Mouse (Mus musculus): ENCODE results near the gene Esrrg. TPM values are rescaled to one million over a fixed set of nuclear protein-coding genes. Genes with fewer than 3 reads are reported as not detected.

The Esrrg gene
- polyA plus RNA-seq, 1 experiment from 2014 or later, result 28.9 TPM

DNA sequence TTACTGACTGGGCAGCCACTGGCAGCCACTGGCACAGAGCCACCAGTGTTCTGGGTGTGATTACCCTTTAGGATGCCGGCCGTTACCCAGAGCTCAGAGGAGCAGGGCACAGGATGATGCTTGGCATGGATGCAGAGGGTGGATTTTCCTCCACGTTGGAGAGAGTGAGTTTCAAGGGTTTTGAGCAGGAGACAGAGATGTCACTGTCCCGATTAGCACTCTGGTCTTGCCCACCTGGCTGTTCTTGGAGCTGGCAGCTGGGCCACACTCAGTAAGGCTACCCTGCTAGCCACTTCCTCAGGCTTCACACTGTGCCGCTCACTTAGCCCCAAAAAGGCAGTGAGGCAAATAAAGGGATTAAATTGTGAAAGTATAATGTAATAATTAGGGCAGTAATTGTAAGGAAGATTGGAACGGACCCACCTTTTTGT is 438.1 kb downstream of the Esrrg start:
- 69% methylated on average over 6 of the region's 6 CpGs for WGBS
- ATAC-seq (ENCODE audit: low read depth), result no peak

DNA sequence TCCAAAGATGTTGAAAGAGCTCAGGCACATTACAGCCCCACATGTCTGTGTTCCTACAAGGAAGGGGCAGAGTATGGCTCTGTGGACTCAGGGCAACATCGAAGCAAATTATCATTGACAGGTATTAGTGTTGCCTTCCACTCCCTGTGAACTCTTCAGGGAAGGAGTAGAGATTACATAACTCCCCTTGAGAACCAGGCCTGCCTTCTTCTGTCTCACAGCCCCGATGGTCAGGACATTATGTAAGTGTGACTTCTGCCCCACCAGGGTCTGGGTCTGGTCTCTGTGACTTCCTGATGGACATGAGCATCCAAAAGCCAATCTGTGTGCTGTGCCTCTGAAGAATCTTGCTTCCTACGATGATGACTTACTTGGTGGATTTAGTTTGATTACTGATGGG is 438.6 kb downstream of the Esrrg start:
- 0 out of 2 replicates have a peak, but pooled peaks cover 1% of the 10 kb centered on the region for H3K4me1 ChIP-seq (replicated peaks)
- no peak overlapping the region for H3K27ac ChIP-seq (replicated peaks)
- 0 out of 2 replicates have a peak, but pooled peaks cover 5% of the 10 kb centered on the region for H3K9me3 ChIP-seq
- H3K4me2 ChIP-seq, result no peak overlapping the region
- 90% methylated on average over 3 of the region's 3 CpGs for WGBS
- H3K4me3 ChIP-seq, result no peak overlapping the region
- no peak overlapping the region for H3K9ac ChIP-seq
- no peak for ATAC-seq (ENCODE audit: low read depth)
- H3K36me3 ChIP-seq, result no peaks in the 10 kb centered on the region
- no peaks in the 10 kb centered on the region for H3K27me3 ChIP-seq

More for the DNA sequence above, 438.1 kb downstream of the Esrrg start:
- H3K4me2 ChIP-seq, result no peak overlapping the region
- no peak overlapping the region for H3K4me3 ChIP-seq
- 0 out of 2 replicates have a peak, but pooled peaks cover 3% of the 10 kb centered on the region for H3K4me1 ChIP-seq (replicated peaks)
- H3K27me3 ChIP-seq, result no peaks in the 10 kb centered on the region
- H3K9me3 ChIP-seq, result 0 out of 2 replicates have a peak, but pooled peaks cover 5% of the 10 kb centered on the region
- H3K27ac ChIP-seq (replicated peaks), result no peak overlapping the region
- no peak overlapping the region for H3K9ac ChIP-seq
- H3K36me3 ChIP-seq, result no peaks in the 10 kb centered on the region

DNA sequence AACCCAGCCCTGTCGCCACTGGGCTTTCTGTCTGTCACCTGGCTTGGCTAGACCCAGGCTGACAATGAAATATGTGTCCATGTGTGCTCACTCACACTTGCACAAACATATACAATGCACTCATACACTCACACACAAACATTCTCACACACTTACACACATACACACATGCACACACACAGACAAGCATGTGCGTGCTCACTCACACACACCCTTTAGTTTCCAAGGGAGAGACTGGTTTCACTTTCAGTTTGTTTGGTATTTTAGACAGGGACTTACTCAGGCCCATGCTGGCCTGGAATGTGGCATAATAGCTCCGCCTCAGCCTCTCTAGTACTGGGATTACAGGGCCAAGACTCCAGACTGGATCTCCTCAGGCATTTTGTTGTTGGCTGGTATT is 447.3 kb downstream of the Esrrg start:
- ATAC-seq (ENCODE audit: low read depth), result no peak
- WGBS, result 79% methylated on average over 3 of the region's 3 CpGs

DNA sequence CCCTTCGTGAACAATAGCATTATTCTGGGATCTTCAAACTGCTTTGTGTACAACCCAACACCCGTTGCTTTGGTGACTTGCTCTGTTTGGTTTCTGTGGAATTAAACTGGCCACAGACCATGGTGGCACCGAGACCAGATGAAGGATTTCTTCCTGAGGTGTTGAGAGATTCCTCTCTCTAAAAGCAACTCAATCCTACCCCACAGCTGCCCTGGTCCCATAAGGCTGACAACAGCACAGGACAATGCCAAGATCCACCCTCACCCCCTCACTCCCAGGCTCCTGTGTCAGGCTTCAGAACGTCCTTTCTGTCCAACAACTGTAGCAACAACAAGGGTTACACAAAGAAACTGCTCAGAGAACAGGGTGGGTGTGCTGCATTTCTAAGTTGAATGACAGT is 449.3 kb downstream of the Esrrg start:
- H3K36me3 ChIP-seq, result no peaks in the 10 kb centered on the region
- 60% methylated on average over 4 of the region's 4 CpGs for WGBS
- H3K9ac ChIP-seq, result no peak overlapping the region
- no peak overlapping the region for H3K4me2 ChIP-seq
- no peak overlapping the region for H3K27ac ChIP-seq (replicated peaks)
- H3K4me1 ChIP-seq (replicated peaks), result no peaks in the 10 kb centered on the region
- H3K27me3 ChIP-seq, result no peaks in the 10 kb centered on the region
- ATAC-seq (ENCODE audit: low read depth), result no peak
- H3K4me3 ChIP-seq, result no peak overlapping the region
- H3K9me3 ChIP-seq, result no peaks in the 10 kb centered on the region

More for the DNA sequence above, 447.3 kb downstream of the Esrrg start:
- H3K4me3 ChIP-seq, result no peak overlapping the region
- H3K27me3 ChIP-seq, result no peaks in the 10 kb centered on the region
- H3K9ac ChIP-seq, result no peak overlapping the region
- H3K9me3 ChIP-seq, result no peaks in the 10 kb centered on the region
- H3K4me1 ChIP-seq (replicated peaks), result no peaks in the 10 kb centered on the region
- no peaks in the 10 kb centered on the region for H3K36me3 ChIP-seq
- H3K4me2 ChIP-seq, result no peak overlapping the region
- no peak overlapping the region for H3K27ac ChIP-seq (replicated peaks)

DNA sequence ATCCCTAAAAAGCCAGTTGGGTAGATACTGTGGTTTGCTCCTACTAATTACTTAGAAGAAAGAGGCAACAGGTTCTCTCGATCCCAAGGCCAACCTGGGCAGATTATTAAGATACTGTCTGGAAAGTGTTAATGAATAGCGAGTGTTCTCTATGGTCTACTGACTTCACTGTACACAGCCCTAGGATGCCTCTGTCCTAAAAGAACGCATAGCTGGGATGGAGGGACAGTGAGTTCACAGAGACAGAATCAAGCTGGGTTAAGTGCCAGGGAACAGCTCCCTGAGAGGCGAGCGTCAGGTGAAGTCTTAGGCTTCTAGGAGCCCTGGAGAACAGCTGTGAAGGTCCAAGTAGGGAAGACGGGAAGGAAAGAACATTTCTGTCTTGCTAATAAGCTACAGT is 450.4 kb downstream of the Esrrg start:
- 83% methylated on average over 6 of the region's 6 CpGs for WGBS
- no peak for ATAC-seq (ENCODE audit: low read depth)

DNA sequence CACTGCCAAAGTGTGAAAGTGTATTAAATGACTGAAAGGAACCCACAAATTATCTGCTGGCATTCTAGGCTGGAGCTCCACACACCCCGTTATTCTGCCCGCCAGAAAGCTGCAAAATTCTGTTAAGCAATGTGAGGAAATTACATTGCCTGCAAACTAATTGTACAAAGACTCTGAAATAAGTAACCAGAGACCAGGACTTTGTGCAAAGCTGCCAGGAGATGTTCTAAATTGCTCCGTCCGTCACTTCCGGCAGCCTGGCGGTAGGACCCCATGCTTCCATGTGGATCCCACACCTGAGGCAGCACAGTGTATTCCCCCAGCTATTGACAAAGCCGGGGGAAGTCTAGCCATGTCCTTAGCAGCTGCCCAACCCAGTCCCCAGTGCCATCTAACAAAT is 451.9 kb downstream of the Esrrg start:
- Histone ChIP-seq H3K4me1 (replicated peaks) (0 out of 2 replicates have a peak, but pooled peaks cover 7% of the 10 kb centered on the region), H3K9ac (no peak overlapping the region), H3K4me3 (no peak overlapping the region), H3K27me3 (no peaks in the 10 kb centered on the region), H3K27ac (replicated peaks) (no peak overlapping the region), H3K9me3 (no peaks in the 10 kb centered on the region), H3K36me3 (no peaks in the 10 kb centered on the region), H3K4me2 (no peak overlapping the region)
- WGBS, result 74% methylated on average over 7 of the region's 7 CpGs
- ATAC-seq (ENCODE audit: low read depth), result no peak

More for the DNA sequence above, 450.4 kb downstream of the Esrrg start:
- H3K36me3 ChIP-seq, result no peaks in the 10 kb centered on the region
- H3K27me3 ChIP-seq, result no peaks in the 10 kb centered on the region
- no peak overlapping the region for H3K27ac ChIP-seq (replicated peaks)
- H3K9me3 ChIP-seq, result no peaks in the 10 kb centered on the region
- H3K9ac ChIP-seq, result no peak overlapping the region
- no peaks in the 10 kb centered on the region for H3K4me1 ChIP-seq (replicated peaks)
- no peak overlapping the region for H3K4me3 ChIP-seq
- H3K4me2 ChIP-seq, result no peak overlapping the region

DNA sequence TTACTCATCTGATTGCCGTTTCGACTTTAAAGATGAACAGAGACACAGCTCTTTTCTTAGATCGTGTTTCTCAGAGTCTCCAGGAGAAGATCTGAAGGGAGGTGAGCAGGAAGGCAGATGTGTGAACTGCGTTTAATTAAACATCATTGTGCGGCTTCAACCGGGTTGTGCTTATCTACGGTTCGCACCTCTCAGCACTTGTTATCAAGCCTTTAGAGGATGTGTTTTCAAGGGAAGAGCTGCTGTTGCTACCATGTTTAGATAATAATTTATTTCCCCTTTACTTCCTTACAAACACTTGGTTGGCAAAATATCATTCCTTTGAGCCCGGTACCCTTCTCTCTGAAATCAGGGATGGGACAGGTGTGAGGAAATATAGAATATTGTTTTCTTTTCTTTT is 460.2 kb downstream of the Esrrg start:
- H3K9me3 ChIP-seq, result no peaks in the 10 kb centered on the region
- H3K36me3 ChIP-seq, result no peaks in the 10 kb centered on the region
- H3K4me1 ChIP-seq (replicated peaks), result 0 out of 2 replicates have a peak, but pooled peaks cover 7% of the 10 kb centered on the region
- no peaks in the 10 kb centered on the region; the same call in 1 of the 2 replicates for H3K27me3 ChIP-seq
- 80% methylated on average over 9 of the region's 9 CpGs for WGBS
- no peak for ATAC-seq (ENCODE audit: low read depth)
- H3K4me3 ChIP-seq, result no peak overlapping the region
- no peak overlapping the region for H3K27ac ChIP-seq (replicated peaks)
- no peak overlapping the region for H3K4me2 ChIP-seq
- H3K9ac ChIP-seq, result no peak overlapping the region

DNA sequence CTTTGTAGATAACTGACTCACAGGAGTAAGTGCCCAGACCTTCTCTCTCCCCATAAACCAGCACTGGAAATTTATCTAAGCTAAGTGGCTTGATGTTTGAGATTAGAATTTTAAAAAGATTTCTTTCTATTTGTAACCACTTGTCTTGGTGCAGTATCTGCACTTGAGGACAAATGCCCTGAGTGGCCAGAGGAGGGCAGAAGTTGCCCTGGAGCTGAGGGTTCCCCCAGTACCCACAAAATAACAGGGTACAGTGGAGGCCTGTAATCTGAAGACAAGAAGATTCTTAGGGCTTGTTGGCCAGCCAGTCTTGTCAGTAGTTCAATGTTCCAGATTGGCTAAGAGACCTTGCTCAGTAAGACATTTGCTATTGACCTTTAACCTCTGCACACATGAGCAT is 461.3 kb downstream of the Esrrg start:
- Histone ChIP-seq H3K27ac (replicated peaks) (no peak overlapping the region), H3K27me3 (no peaks in the 10 kb centered on the region; the same call in 1 of the 2 replicates), H3K4me3 (no peak overlapping the region), H3K36me3 (no peaks in the 10 kb centered on the region), H3K9me3 (no peaks in the 10 kb centered on the region), H3K4me2 (no peak overlapping the region), H3K9ac (no peak overlapping the region), H3K4me1 (replicated peaks) (0 out of 2 replicates have a peak, but pooled peaks cover 4% of the 10 kb centered on the region)
- ATAC-seq (ENCODE audit: low read depth), result no peak

DNA sequence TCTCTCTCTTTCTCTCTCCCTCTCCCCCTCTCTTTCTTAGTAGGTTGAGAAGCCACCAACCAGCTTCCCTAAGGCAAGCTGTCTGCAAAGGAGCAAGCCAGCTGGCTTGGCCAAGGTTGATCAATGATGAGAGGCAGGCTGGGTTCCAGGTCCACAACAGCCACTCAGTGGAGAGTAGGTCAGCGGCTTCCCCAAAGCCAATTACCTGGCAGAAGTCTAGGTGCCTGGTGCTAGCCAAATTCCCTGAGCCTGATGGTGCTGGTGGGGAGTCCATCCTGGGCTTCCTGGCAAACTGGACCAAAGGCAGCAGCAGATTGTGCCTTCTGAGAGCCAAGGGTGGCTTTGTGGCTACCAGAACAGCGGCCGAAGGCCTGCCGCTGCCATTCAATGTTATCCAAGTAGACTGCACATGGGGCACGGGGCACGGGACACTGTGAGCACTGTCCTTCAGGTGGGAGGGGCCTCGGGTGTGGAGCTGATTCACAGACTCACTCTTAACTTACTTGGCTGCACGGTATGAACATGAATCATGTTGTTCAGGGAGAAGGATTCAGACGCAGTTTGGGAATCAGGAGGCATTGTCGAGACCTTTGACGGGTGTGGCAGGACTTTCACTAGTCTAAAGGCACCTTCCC is 469.1 kb downstream of the Esrrg start:
- H3K27ac ChIP-seq (replicated peaks), result no peak overlapping the region
- no peak overlapping the region for H3K4me2 ChIP-seq
- no peak overlapping the region for H3K9ac ChIP-seq
- H3K4me3 ChIP-seq, result no peak overlapping the region
- no peak for ATAC-seq (ENCODE audit: low read depth)
- WGBS, result 90% methylated on average over 11 of the region's 11 CpGs
- no peaks in the 10 kb centered on the region for H3K9me3 ChIP-seq
- H3K27me3 ChIP-seq, result no peaks in the 10 kb centered on the region
- peaks cover 11% of the 10 kb centered on the region; the same call in 1 of the 2 replicates for H3K4me1 ChIP-seq (replicated peaks)
- no peaks in the 10 kb centered on the region for H3K36me3 ChIP-seq

DNA sequence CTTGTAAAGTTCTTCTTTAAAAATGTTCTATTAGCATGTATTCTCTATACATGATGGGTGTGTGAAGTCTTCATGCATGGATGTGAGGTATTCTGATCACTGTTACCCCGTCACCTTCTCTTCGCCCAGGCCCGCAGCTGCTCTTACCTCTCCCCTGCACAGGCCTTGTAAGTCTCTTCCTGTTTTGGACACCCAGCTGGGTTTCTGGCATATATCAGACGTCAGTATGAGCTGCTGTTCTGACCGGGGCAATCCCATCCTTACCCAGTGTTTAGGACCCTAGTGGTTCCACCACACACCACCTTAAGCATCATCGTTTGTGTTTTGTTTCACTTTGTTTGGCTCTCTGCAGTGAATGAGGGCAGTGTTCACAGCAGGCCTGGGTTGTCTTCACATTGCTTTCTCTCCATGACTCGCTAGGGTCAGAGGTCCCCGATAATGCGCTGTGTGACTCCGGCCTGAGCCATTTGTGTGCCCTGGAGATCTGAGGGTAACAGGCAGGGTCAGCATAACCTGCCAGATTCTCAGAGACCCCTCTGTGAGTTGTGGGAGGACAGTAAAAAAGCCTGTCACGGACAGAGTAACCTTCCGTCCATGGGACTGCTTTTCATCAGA is 471.8 kb downstream of the Esrrg start:
- Histone ChIP-seq H3K4me2 (no peak overlapping the region), H3K4me3 (no peak overlapping the region), H3K9ac (no peak overlapping the region), H3K27ac (replicated peaks) (no peak overlapping the region), H3K36me3 (no peaks in the 10 kb centered on the region), H3K4me1 (replicated peaks) (peaks cover 18% of the 10 kb centered on the region), H3K9me3 (no peaks in the 10 kb centered on the region), H3K27me3 (no peaks in the 10 kb centered on the region)
- no peak for ATAC-seq (ENCODE audit: low read depth)
- WGBS, result 47% methylated on average over 12 of the region's 12 CpGs

DNA sequence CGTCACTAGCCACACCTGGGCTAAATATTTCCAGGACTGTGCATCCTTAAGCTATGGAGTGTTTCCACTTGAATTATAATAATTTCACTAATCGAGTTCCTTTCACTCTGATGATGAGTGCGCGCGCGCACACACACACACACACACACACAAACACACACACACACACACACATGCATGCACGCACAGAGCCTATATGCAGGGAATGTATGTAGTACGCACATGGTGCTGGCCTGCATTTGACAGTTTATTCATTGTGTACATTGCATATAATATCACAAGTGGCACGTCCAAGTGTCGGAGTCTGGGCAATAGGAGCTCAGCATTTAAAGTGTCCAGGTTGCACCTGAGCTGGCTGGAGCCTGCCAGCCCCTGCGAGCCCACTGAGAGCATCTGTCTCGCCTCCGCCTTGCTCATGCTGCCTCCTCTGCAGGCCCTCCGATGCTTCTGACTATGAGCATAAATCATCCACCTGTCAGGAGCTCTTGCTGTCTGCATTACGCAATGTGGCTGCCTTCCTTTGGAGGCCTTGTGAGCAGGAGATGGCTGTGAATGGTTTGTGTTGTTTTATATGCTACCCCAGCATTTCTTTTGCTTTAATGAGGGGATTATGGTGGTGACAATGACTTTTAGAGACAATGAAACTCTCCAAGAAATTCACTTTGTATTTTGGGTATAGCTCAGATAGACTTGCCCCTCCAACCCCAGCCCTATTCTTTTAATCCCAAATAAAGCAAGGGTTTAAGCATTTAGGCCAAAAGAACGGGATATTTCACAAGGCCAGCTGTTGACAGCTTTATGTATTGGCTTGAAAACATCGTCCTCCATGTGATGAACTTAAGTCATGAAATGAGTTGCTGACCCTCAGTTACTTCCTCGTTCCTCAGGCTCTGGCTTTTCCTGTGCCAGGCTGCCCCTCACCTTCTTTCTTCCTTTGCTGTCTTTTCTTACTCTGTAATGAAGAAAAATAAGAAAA is 474.4 kb downstream of the Esrrg start:
- H3K27ac ChIP-seq (replicated peaks), result no peak overlapping the region

More for the DNA sequence above, 474.4 kb downstream of the Esrrg start:
- Histone ChIP-seq H3K4me2 (no peak overlapping the region), H3K36me3 (no peaks in the 10 kb centered on the region), H3K4me1 (replicated peaks) (peaks cover 22% of the 10 kb centered on the region), H3K9ac (0 out of 2 replicates have a peak overlapping the region, but pooled peaks have one; percentile 34), H3K27me3 (no peaks in the 10 kb centered on the region), H3K9me3 (no peaks in the 10 kb centered on the region), H3K4me3 (no peak overlapping the region)
- peak; percentile 53; the same call in 1 of the 2 replicates for ATAC-seq (ENCODE audit: low read depth)
- 62% methylated on average over 18 of the region's 18 CpGs for WGBS

Measured in neural tube, embryonic 13.5 days (tissue).